Mouse (Mus musculus): ENCODE measurements at regions not wholly inside any gene's neighbourhood (a gene's known extent, or its start where the extent isn't known, plus 50 kb on each side); places are given as distances from the start of the nearest gene placed in this dataset.

DNA sequence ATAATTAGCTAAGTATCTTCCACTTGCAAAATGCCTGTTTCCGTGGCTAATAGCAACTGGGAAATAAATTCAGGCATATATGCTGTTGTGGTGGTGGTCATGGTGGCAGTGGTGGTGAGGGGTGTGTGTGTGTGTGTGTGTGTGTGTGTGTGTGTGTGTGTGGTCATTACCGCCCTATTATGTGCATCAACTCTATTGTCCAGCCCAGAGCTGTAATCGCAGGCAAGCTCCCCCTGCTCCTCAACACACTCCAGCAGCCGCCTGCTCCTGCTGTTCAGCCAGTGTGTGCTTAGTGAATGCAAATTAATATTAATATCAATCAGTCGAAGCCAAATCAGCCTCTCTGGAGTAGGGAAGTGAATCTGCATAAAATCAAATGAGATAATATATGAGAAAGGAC is 152.9 kb upstream of the Zic3 start:
- no peaks in the 10 kb centered on the region for H3K79me2 ChIP-seq (replicated peaks; ENCODE audit: control insufficient read depth, insufficient read depth, low read length)
- no peak overlapping the region for H3K4me3 ChIP-seq
- H3K4me1 ChIP-seq (ENCODE audit: control insufficient read depth, insufficient read depth, low read length): no peaks in the 10 kb centered on the region
- TF ChIP-seq EP300 (IDR thresholded peaks at IDR 0.05; ENCODE audit: insufficient read depth, low read depth, low read length): no peak
- TF ChIP-seq POLR2A (IDR thresholded peaks at IDR 0.05; ENCODE audit: insufficient read depth, low read depth, low read length): no peak
- TF ChIP-seq CTCF (IDR thresholded peaks at IDR 0.05): no peak
- H3K9ac ChIP-seq (ENCODE audit: low read depth, low read length): no peak overlapping the region
- no peaks in the 10 kb centered on the region for H3K36me3 ChIP-seq (ENCODE audit: control insufficient read depth, insufficient read depth, low read length)
- 79% methylated on average over 5 of the region's 5 CpGs for WGBS
- no peak for DNase-seq
- H3K27ac ChIP-seq: no peak overlapping the region
- intact Hi-C loops (cut with DNase I): no loop called here
- H3K27me3 ChIP-seq (ENCODE audit: control insufficient read depth, insufficient read depth, low read length): no peaks in the 10 kb centered on the region

- Histone ChIP-seq H3K27ac (no peak overlapping the region), H3K4me3 (no peak overlapping the region), H3K27me3 (ENCODE audit: control insufficient read depth, insufficient read depth, low read length) (peaks cover 5% of the 10 kb centered on the region), H3K9ac (ENCODE audit: low read depth, low read length) (no peak overlapping the region), H3K36me3 (ENCODE audit: control insufficient read depth, insufficient read depth, low read length) (no peaks in the 10 kb centered on the region), H3K79me2 (replicated peaks; ENCODE audit: control insufficient read depth, insufficient read depth, low read length) (no peaks in the 10 kb centered on the region), H3K4me1 (ENCODE audit: control insufficient read depth, insufficient read depth, low read length) (no peaks in the 10 kb centered on the region)
- DNase-seq: no peak
- WGBS: 27% methylated on average over 11 of the region's 11 CpGs
- intact Hi-C loops (cut with DNase I): no loop called here
- no peak for TF ChIP-seq EP300 (IDR thresholded peaks at IDR 0.05; ENCODE audit: insufficient read depth, low read depth, low read length)
- no peak for TF ChIP-seq CTCF (IDR thresholded peaks at IDR 0.05)
- no peak for TF ChIP-seq POLR2A (IDR thresholded peaks at IDR 0.05; ENCODE audit: insufficient read depth, low read depth, low read length)
Observed at GRCm38 (mm10) chrX:57916705-57917104, 105.8 kb upstream of the Zic3 start.

- no peak overlapping the region for H3K9ac ChIP-seq (ENCODE audit: low read depth, low read length)
- no peak for TF ChIP-seq CTCF (IDR thresholded peaks at IDR 0.05)
- TF ChIP-seq EP300 (IDR thresholded peaks at IDR 0.05; ENCODE audit: insufficient read depth, low read depth, low read length): no peak
- TF ChIP-seq POLR2A (IDR thresholded peaks at IDR 0.05; ENCODE audit: insufficient read depth, low read depth, low read length): no peak
- H3K27me3 ChIP-seq (ENCODE audit: control insufficient read depth, insufficient read depth, low read length): peaks cover 7% of the 10 kb centered on the region
- no peak for DNase-seq
- WGBS: 23% methylated on average over 21 of the region's 21 CpGs
- no peaks in the 10 kb centered on the region for H3K4me1 ChIP-seq (ENCODE audit: control insufficient read depth, insufficient read depth, low read length)
- no peak overlapping the region for H3K4me3 ChIP-seq
- intact Hi-C loops (cut with DNase I): no loop called here
- H3K27ac ChIP-seq: no peak overlapping the region
- no peaks in the 10 kb centered on the region for H3K79me2 ChIP-seq (replicated peaks; ENCODE audit: control insufficient read depth, insufficient read depth, low read length)
- no peaks in the 10 kb centered on the region for H3K36me3 ChIP-seq (ENCODE audit: control insufficient read depth, insufficient read depth, low read length)
Observed at GRCm38 (mm10) chrX:57917441-57918145, 104.9 kb upstream of the Zic3 start.

- 26% methylated on average over 25 of the region's 25 CpGs for WGBS
- DNase-seq: no peak
- TF ChIP-seq POLR2A (IDR thresholded peaks at IDR 0.05; ENCODE audit: insufficient read depth, low read depth, low read length): no peak
- TF ChIP-seq CTCF (IDR thresholded peaks at IDR 0.05): no peak
- no peak for TF ChIP-seq EP300 (IDR thresholded peaks at IDR 0.05; ENCODE audit: insufficient read depth, low read depth, low read length)
- H3K36me3 ChIP-seq (ENCODE audit: control insufficient read depth, insufficient read depth, low read length): no peaks in the 10 kb centered on the region
- H3K27ac ChIP-seq: no peak overlapping the region
- H3K79me2 ChIP-seq (replicated peaks; ENCODE audit: control insufficient read depth, insufficient read depth, low read length): no peaks in the 10 kb centered on the region
- H3K9ac ChIP-seq (ENCODE audit: low read depth, low read length): no peak overlapping the region
- H3K4me1 ChIP-seq (ENCODE audit: control insufficient read depth, insufficient read depth, low read length): no peaks in the 10 kb centered on the region
- H3K27me3 ChIP-seq (ENCODE audit: control insufficient read depth, insufficient read depth, low read length): peaks cover 7% of the 10 kb centered on the region
- no peak overlapping the region for H3K4me3 ChIP-seq
- intact Hi-C loops (cut with DNase I): no loop called here
Observed at GRCm38 (mm10) chrX:57918181-57919115, 104.1 kb upstream of the Zic3 start.

DNA sequence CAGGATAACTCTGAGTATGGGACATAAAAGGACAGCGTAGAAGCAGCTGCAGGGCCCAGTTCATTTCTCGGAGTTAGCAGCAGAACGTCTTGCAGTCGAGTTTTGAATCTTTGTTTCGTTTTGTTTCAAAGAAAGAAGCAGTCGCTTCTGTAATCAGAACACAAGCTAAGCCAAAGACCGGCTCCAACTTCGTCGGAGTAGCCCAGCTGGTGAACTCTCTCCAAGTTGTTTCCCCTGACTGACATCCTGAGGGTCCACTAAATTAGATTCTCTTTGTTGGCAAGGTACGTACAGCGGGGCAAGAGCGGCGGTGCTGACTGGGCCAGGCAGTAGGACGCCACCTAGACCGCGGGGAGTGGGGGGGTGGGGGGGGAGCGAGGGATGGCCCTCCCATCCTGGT is 102.6 kb upstream of the Zic3 start:
- DNase-seq: no peak
- 21% methylated on average over 17 of the region's 17 CpGs for WGBS
- intact Hi-C loops (cut with DNase I): loop anchor here (5.0 kb wide), 1 partner anchor 112 kb away; no protein-coding TSS in a partner anchor
- no peaks in the 10 kb centered on the region for H3K36me3 ChIP-seq (ENCODE audit: control insufficient read depth, insufficient read depth, low read length)
- no peak overlapping the region for H3K27ac ChIP-seq
- H3K79me2 ChIP-seq (replicated peaks; ENCODE audit: control insufficient read depth, insufficient read depth, low read length): no peaks in the 10 kb centered on the region
- H3K4me1 ChIP-seq (ENCODE audit: control insufficient read depth, insufficient read depth, low read length): no peaks in the 10 kb centered on the region
- H3K9ac ChIP-seq (ENCODE audit: low read depth, low read length): no peak overlapping the region
- no peak overlapping the region for H3K4me3 ChIP-seq
- no peak for TF ChIP-seq POLR2A (IDR thresholded peaks at IDR 0.05; ENCODE audit: insufficient read depth, low read depth, low read length)
- TF ChIP-seq EP300 (IDR thresholded peaks at IDR 0.05; ENCODE audit: insufficient read depth, low read depth, low read length): no peak
- TF ChIP-seq CTCF (IDR thresholded peaks at IDR 0.05): no peak
- peaks cover 7% of the 10 kb centered on the region for H3K27me3 ChIP-seq (ENCODE audit: control insufficient read depth, insufficient read depth, low read length)

DNA sequence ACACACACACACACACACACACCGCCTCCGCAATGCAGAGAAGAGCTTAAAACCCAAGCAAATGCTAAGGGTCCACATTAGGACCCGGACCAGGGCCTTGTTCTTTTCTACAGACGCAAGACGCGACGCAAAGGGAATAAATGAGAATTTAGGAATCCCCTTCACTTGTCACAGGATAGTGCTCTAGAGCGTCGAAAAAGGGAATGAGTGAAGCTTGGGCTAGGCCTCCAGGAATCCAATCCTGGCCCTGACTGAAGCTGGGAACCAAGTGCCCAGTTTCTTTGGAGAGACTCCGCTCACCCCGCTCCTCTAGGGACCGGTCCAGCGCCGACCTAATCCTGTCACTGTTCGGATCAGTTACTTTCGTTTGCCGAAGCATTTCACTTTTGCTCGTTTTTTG is 102.1 kb upstream of the Zic3 start:
- H3K4me1 ChIP-seq (ENCODE audit: control insufficient read depth, insufficient read depth, low read length): no peaks in the 10 kb centered on the region
- no peak for TF ChIP-seq POLR2A (IDR thresholded peaks at IDR 0.05; ENCODE audit: insufficient read depth, low read depth, low read length)
- no peak for TF ChIP-seq EP300 (IDR thresholded peaks at IDR 0.05; ENCODE audit: insufficient read depth, low read depth, low read length)
- TF ChIP-seq CTCF (IDR thresholded peaks at IDR 0.05): no peak
- H3K36me3 ChIP-seq (ENCODE audit: control insufficient read depth, insufficient read depth, low read length): no peaks in the 10 kb centered on the region
- no peak overlapping the region for H3K9ac ChIP-seq (ENCODE audit: low read depth, low read length)
- WGBS: 16% methylated on average over 18 of the region's 18 CpGs
- DNase-seq: no peak
- H3K27me3 ChIP-seq (ENCODE audit: control insufficient read depth, insufficient read depth, low read length): peaks cover 7% of the 10 kb centered on the region
- no peaks in the 10 kb centered on the region for H3K79me2 ChIP-seq (replicated peaks; ENCODE audit: control insufficient read depth, insufficient read depth, low read length)
- intact Hi-C loops (cut with DNase I): loop anchor here (5.0 kb wide), 1 partner anchor 112 kb away; no protein-coding TSS in a partner anchor
- H3K27ac ChIP-seq: no peak overlapping the region
- H3K4me3 ChIP-seq: no peak overlapping the region
